Mouse (Mus musculus): Measurements from ENCODE around the gene Irf2bpl.

The Irf2bpl gene

GRCm38 (mm10) chr12:86903828-86904806, 19.5 kb upstream of the Irf2bpl start:
- in situ Hi-C loops (cut with MboI; ENCODE audit: low pct_unique_long_range_greater_than_20kb in 1 of 2, low sequenced_read_pairs in 2 of 2, unreplicated experiment in 1 of 2): loop anchor here in 1 of 2 experiments (10.0 kb wide), 1 partner anchor 109 kb away; no protein-coding TSS in a partner anchor

- in situ Hi-C loops (cut with MboI; ENCODE audit: low pct_unique_long_range_greater_than_20kb in 1 of 2, low sequenced_read_pairs in 2 of 2, unreplicated experiment in 1 of 2): loop anchor here in 1 of 2 experiments (10.0 kb wide), 1 partner anchor 105 kb away; no protein-coding TSS in a partner anchor
These were observed 15.0 kb upstream of the Irf2bpl start for GRCm38 (mm10) chr12:86899461-86900179.

GRCm38 (mm10) chr12:86898448-86898847, 13.8 kb upstream of the Irf2bpl start:
- in situ Hi-C loops (cut with MboI; ENCODE audit: low pct_unique_long_range_greater_than_20kb in 1 of 2, low sequenced_read_pairs in 2 of 2, unreplicated experiment in 1 of 2): no loop called here

- in situ Hi-C loops (cut with MboI; ENCODE audit: low pct_unique_long_range_greater_than_20kb in 1 of 2, low sequenced_read_pairs in 2 of 2, unreplicated experiment in 1 of 2): no loop called here
These were observed 13.2 kb upstream of the Irf2bpl start for GRCm38 (mm10) chr12:86897769-86898273.

GRCm38 (mm10) chr12:86896921-86897512, 12.4 kb upstream of the Irf2bpl start:
- in situ Hi-C loops (cut with MboI; ENCODE audit: low pct_unique_long_range_greater_than_20kb in 1 of 2, low sequenced_read_pairs in 2 of 2, unreplicated experiment in 1 of 2): no loop called here

- in situ Hi-C loops (cut with MboI; ENCODE audit: low pct_unique_long_range_greater_than_20kb in 1 of 2, low sequenced_read_pairs in 2 of 2, unreplicated experiment in 1 of 2): no loop called here
These were observed 11.9 kb upstream of the Irf2bpl start for GRCm38 (mm10) chr12:86896441-86896890.

- in situ Hi-C loops (cut with MboI; ENCODE audit: low pct_unique_long_range_greater_than_20kb in 1 of 2, low sequenced_read_pairs in 2 of 2, unreplicated experiment in 1 of 2): no loop called here
These were observed 11.3 kb upstream of the Irf2bpl start for GRCm38 (mm10) chr12:86895703-86896409.

GRCm38 (mm10) chr12:86894841-86895428, 10.3 kb upstream of the Irf2bpl start:
- in situ Hi-C loops (cut with MboI; ENCODE audit: low pct_unique_long_range_greater_than_20kb in 1 of 2, low sequenced_read_pairs in 2 of 2, unreplicated experiment in 1 of 2): no loop called here

GRCm38 (mm10) chr12:86894184-86894839, 9.7 kb upstream of the Irf2bpl start:
- in situ Hi-C loops (cut with MboI; ENCODE audit: low pct_unique_long_range_greater_than_20kb in 1 of 2, low sequenced_read_pairs in 2 of 2, unreplicated experiment in 1 of 2): no loop called here

- in situ Hi-C loops (cut with MboI; ENCODE audit: low pct_unique_long_range_greater_than_20kb in 1 of 2, low sequenced_read_pairs in 2 of 2, unreplicated experiment in 1 of 2): no loop called here
These were observed 9.0 kb upstream of the Irf2bpl start for GRCm38 (mm10) chr12:86893326-86894183.

- in situ Hi-C loops (cut with MboI; ENCODE audit: low pct_unique_long_range_greater_than_20kb in 1 of 2, low sequenced_read_pairs in 2 of 2, unreplicated experiment in 1 of 2): no loop called here
These were observed 8.2 kb upstream of the Irf2bpl start for GRCm38 (mm10) chr12:86892711-86893311.

- in situ Hi-C loops (cut with MboI; ENCODE audit: low pct_unique_long_range_greater_than_20kb in 1 of 2, low sequenced_read_pairs in 2 of 2, unreplicated experiment in 1 of 2): no loop called here
These were observed 7.4 kb upstream of the Irf2bpl start for GRCm38 (mm10) chr12:86891786-86892702.

GRCm38 (mm10) chr12:86891454-86891785, 6.8 kb upstream of the Irf2bpl start:
- in situ Hi-C loops (cut with MboI; ENCODE audit: low pct_unique_long_range_greater_than_20kb in 1 of 2, low sequenced_read_pairs in 2 of 2, unreplicated experiment in 1 of 2): no loop called here

GRCm38 (mm10) chr12:86890796-86891301, 6.3 kb upstream of the Irf2bpl start:
- in situ Hi-C loops (cut with MboI; ENCODE audit: low pct_unique_long_range_greater_than_20kb in 1 of 2, low sequenced_read_pairs in 2 of 2, unreplicated experiment in 1 of 2): no loop called here

GRCm38 (mm10) chr12:86890091-86890720, 5.6 kb upstream of the Irf2bpl start:
- in situ Hi-C loops (cut with MboI; ENCODE audit: low pct_unique_long_range_greater_than_20kb in 1 of 2, low sequenced_read_pairs in 2 of 2, unreplicated experiment in 1 of 2): no loop called here
